Mouse (Mus musculus) ES-Bruce4 (cell line): ENCODE measurements at regions not wholly inside any gene's neighbourhood (a gene's known extent, or its start where the extent isn't known, plus 50 kb on each side); places are given as distances from the start of the nearest gene placed in this dataset.

ENCODE experiments used
- CTCF ChIP-seq: IDR thresholded peaks from one replicate; pipeline ENCODE4 v1.8.1; 2011; ENCODE audit warnings: low read depth, low read length
- POLR2A ChIP-seq: IDR thresholded peaks from one replicate; pipeline ENCODE4 v1.8.1; 2011; ENCODE audit warnings: low read length; ENCODE audit not compliant: insufficient read depth

DNA sequence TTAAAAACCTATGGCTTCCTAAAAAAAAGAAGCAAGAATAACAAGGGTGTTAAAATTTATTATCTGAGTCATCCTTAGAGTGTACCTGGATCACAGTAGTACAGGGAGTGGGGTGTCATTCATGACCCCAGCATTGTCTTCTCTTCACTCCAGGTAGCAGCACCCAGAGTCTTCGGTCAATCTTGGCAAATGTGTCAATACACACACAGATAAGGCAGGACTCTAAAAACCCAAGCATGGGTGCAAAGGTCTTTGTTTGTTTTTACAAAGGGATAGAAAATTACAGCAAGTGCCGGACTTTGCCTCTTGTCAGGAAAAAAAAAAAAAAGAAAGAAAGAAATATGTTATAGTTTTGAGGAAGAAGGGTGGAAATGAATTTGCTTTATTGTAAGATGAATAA, 57.3 kb upstream of the Dynlrb2 start:
- TF ChIP-seq CTCF, result no peak
- no peak for TF ChIP-seq POLR2A
